In the genomic region with DNA sequence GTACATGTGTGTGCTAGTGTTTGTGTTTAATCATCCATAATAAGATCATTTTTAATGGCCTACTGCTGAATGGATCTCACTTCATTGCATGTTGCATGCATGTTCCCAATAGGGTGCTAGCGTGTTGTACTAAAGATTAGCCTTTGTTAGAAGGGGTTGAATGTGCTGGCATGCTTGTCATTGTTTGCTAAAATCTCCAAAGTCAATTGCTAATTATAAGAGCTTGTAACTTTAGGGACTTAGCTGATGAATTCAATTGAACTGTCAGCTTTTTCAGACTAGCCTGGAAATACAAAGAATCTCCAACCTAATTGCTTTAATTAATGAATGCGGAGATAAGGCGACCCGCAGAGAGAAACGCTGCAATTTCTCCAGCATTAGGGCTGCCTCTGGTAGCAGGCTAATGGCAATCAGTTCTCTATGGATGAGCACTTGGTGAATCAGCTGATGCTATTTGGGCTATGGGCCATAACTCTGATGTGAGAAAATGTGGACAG, we compare ENCODE assay signal across 18 mouse cellular contexts.
A peak's percentile ranks its signal among the peaks of the same experiment; 100 is the strongest.
DNase-seq lines count a peak whose midpoint lies in the region; ATAC-seq lines count a peak whose summit lies in the region.
"Had no signal": no experiment of that assay in that cellular context is flagged by ENCODE, and none has a peak within 500 bp of the region (broad histone marks: within the 10 kb centered on the region; RNA-seq: fewer than 3 reads in every experiment).

No protein-coding gene starts in this region.

- peak; percentile 45; the same call in 1 of the 2 replicates for ATAC-seq in hindbrain, embryonic 11.5 days (ENCODE audit: low FRiP score)
- ATAC-seq in forebrain, embryonic 13.5 days, result peak; percentile 87
- ATAC-seq in hindbrain, embryonic 15.5 days (ENCODE audit: low FRiP score, low read depth), result peak; percentile 79; the same call in 1 of the 2 replicates
- peak; percentile 82 for ATAC-seq in neural tube, embryonic 15.5 days (ENCODE audit: low FRiP score)
- ATAC-seq in inflammation-experienced regulatory T-cells, adult 6 months, result no peak
- ATAC-seq in intestine, embryonic 16.5 days, result no peak

- H3K27ac ChIP-seq in hindbrain, embryonic 11.5 days (ENCODE audit: low read depth, low read length), result no peak overlapping the region
- H3K27ac ChIP-seq in hindbrain, embryonic 10.5 days, result no peak overlapping the region
- H3K27ac ChIP-seq in forebrain, embryonic 13.5 days, result no peak overlapping the region
- H3K27ac ChIP-seq in hindbrain, embryonic 15.5 days (replicated peaks), result peak overlapping the region; percentile 45; the same call in 1 of the 2 replicates
- peak overlapping the region; percentile 56 for H3K27ac ChIP-seq in neural tube, embryonic 15.5 days (replicated peaks)
- no peak overlapping the region for H3K27ac ChIP-seq in intestine, embryonic 16.5 days (ENCODE audit: low read length)

- H3K9ac ChIP-seq in hindbrain, embryonic 11.5 days (ENCODE audit: low read depth, low read length), result no peak overlapping the region
- H3K9ac ChIP-seq in forebrain, embryonic 13.5 days, result no peak overlapping the region
- no peak overlapping the region for H3K9ac ChIP-seq in hindbrain, embryonic 15.5 days
- H3K9ac ChIP-seq in neural tube, embryonic 15.5 days (replicated peaks), result no peak overlapping the region
- no peak overlapping the region for H3K9ac ChIP-seq in intestine, embryonic 16.5 days (ENCODE audit: low read depth, low read length)
- H3K9ac ChIP-seq: heart, embryonic 12.5 days; lung, embryonic 14.5 days had no signal

- H3K4me2 ChIP-seq in hindbrain, embryonic 11.5 days (replicated peaks; ENCODE audit: low read depth, low read length), result no peak overlapping the region
- H3K4me2 ChIP-seq in forebrain, embryonic 13.5 days, result no peak overlapping the region
- H3K4me2 ChIP-seq in hindbrain, embryonic 15.5 days, result no peak overlapping the region
- no peak overlapping the region for H3K4me2 ChIP-seq in neural tube, embryonic 15.5 days
- H3K4me2 ChIP-seq in intestine, embryonic 16.5 days (ENCODE audit: low read depth, low read length), result no peak overlapping the region
- H3K4me2 ChIP-seq: heart, embryonic 12.5 days; liver, embryonic 11.5 days; lung, embryonic 14.5 days had no signal

- no peak overlapping the region for H3K4me3 ChIP-seq in hindbrain, embryonic 11.5 days (ENCODE audit: low read depth, low read length)
- no peak overlapping the region for H3K4me3 ChIP-seq in hindbrain, embryonic 10.5 days
- no peak overlapping the region for H3K4me3 ChIP-seq in forebrain, embryonic 13.5 days
- no peak overlapping the region for H3K4me3 ChIP-seq in hindbrain, embryonic 15.5 days
- H3K4me3 ChIP-seq in neural tube, embryonic 15.5 days (replicated peaks), result no peak overlapping the region
- H3K4me3 ChIP-seq in intestine, embryonic 16.5 days (ENCODE audit: low read length), result no peak overlapping the region
- H3K4me3 ChIP-seq: erythroblast, embryonic 14.5 days; heart, embryonic 12.5 days had no signal

- no peak for DNase-seq in hindbrain, embryonic 11.5 days (ENCODE audit: low spot score)
- DNase-seq in hindbrain, embryonic 10.5 days (ENCODE audit: low spot score), result no peak
- DNase-seq in right cerebral cortex, adult 18-20 months, result no peak
- DNase-seq: cerebellum, adult 18-20 months; embryo, embryonic 11 days; heart, postnatal 36 days; kidney, adult 2 months; kidney, postnatal 36 days; lung, embryonic 14.5 days; right cerebral cortex, postnatal 14 days had no signal

- no peaks in the 10 kb centered on the region for H3K9me3 ChIP-seq in hindbrain, embryonic 11.5 days (ENCODE audit: control insufficient read depth, low read length)
- no peaks in the 10 kb centered on the region for H3K9me3 ChIP-seq in hindbrain, embryonic 10.5 days
- H3K9me3 ChIP-seq in forebrain, embryonic 13.5 days (replicated peaks), result no peaks in the 10 kb centered on the region
- no peaks in the 10 kb centered on the region for H3K9me3 ChIP-seq in hindbrain, embryonic 15.5 days
- H3K9me3 ChIP-seq in neural tube, embryonic 15.5 days (replicated peaks), result no peaks in the 10 kb centered on the region
- H3K9me3 ChIP-seq in intestine, embryonic 16.5 days (ENCODE audit: control insufficient read depth, low read length), result no peaks in the 10 kb centered on the region
- H3K9me3 ChIP-seq: heart, embryonic 12.5 days had no signal

- H3K27me3 ChIP-seq in hindbrain, embryonic 11.5 days (ENCODE audit: control insufficient read depth, insufficient read depth, low read length), result no peaks in the 10 kb centered on the region
- no peaks in the 10 kb centered on the region for H3K27me3 ChIP-seq in hindbrain, embryonic 10.5 days (ENCODE audit: insufficient read depth, poor library complexity, severe bottlenecking)
- peaks cover 9% of the 10 kb centered on the region; the same call in 1 of the 2 replicates for H3K27me3 ChIP-seq in forebrain, embryonic 13.5 days
- no peaks in the 10 kb centered on the region for H3K27me3 ChIP-seq in hindbrain, embryonic 15.5 days
- H3K27me3 ChIP-seq in neural tube, embryonic 15.5 days (replicated peaks), result no peaks in the 10 kb centered on the region
- no peaks in the 10 kb centered on the region for H3K27me3 ChIP-seq in intestine, embryonic 16.5 days (replicated peaks; ENCODE audit: control insufficient read depth, insufficient read depth, low read length)
- H3K27me3 ChIP-seq: heart, embryonic 12.5 days had no signal

- H3K4me1 ChIP-seq in hindbrain, embryonic 11.5 days (replicated peaks; ENCODE audit: control insufficient read depth, insufficient read depth, low read length), result no peaks in the 10 kb centered on the region
- no peaks in the 10 kb centered on the region for H3K4me1 ChIP-seq in hindbrain, embryonic 10.5 days (replicated peaks)
- H3K4me1 ChIP-seq in forebrain, embryonic 13.5 days, result peaks cover 6% of the 10 kb centered on the region
- peaks cover 8% of the 10 kb centered on the region; the same call in 1 of the 2 replicates for H3K4me1 ChIP-seq in hindbrain, embryonic 15.5 days (replicated peaks)
- H3K4me1 ChIP-seq in neural tube, embryonic 15.5 days, result peaks cover 5% of the 10 kb centered on the region; the same call in 1 of the 2 replicates
- H3K4me1 ChIP-seq in intestine, embryonic 16.5 days (ENCODE audit: control insufficient read depth, insufficient read depth, low read length), result no peaks in the 10 kb centered on the region
- H3K4me1 ChIP-seq: heart, embryonic 12.5 days had no signal

- WGBS in hindbrain, embryonic 11.5 days, result 54% methylated on average over 5 of the region's 5 CpGs
- WGBS in hindbrain, embryonic 10.5 days, result 65% methylated on average over 5 of the region's 5 CpGs
- WGBS in forebrain, embryonic 13.5 days, result 10% methylated on average over 5 of the region's 5 CpGs
- WGBS in hindbrain, embryonic 15.5 days, result 25% methylated on average over 5 of the region's 5 CpGs
- 32% methylated on average over 5 of the region's 5 CpGs for WGBS in neural tube, embryonic 15.5 days
- 61% methylated on average over 5 of the region's 5 CpGs for WGBS in intestine, embryonic 16.5 days

- no peaks in the 10 kb centered on the region for H3K36me3 ChIP-seq in hindbrain, embryonic 11.5 days (ENCODE audit: control insufficient read depth, insufficient read depth, low read length)
- no peaks in the 10 kb centered on the region for H3K36me3 ChIP-seq in hindbrain, embryonic 10.5 days
- no peaks in the 10 kb centered on the region for H3K36me3 ChIP-seq in forebrain, embryonic 13.5 days (ENCODE audit: poor library complexity, severe bottlenecking)
- H3K36me3 ChIP-seq in hindbrain, embryonic 15.5 days, result no peaks in the 10 kb centered on the region
- no peaks in the 10 kb centered on the region for H3K36me3 ChIP-seq in neural tube, embryonic 15.5 days
- no peaks in the 10 kb centered on the region for H3K36me3 ChIP-seq in intestine, embryonic 16.5 days (ENCODE audit: control insufficient read depth, insufficient read depth, low read length)
- H3K36me3 ChIP-seq: heart, embryonic 12.5 days had no signal

Comparison
In these comparisons a context has a peak if more than half of its experiments do, and no peak if none do; other contexts are left out.
1. H3K27ac ChIP-seq: peak in hindbrain, embryonic 15.5 days (single experiment) and neural tube, embryonic 15.5 days (single experiment); none in hindbrain, embryonic 11.5 days (single experiment), hindbrain, embryonic 10.5 days (single experiment), forebrain, embryonic 13.5 days (single experiment) and intestine, embryonic 16.5 days (single experiment).
2. ATAC-seq: peak in hindbrain, embryonic 11.5 days (single experiment), forebrain, embryonic 13.5 days (single experiment), hindbrain, embryonic 15.5 days (single experiment) and neural tube, embryonic 15.5 days (single experiment); none in inflammation-experienced regulatory T-cells, adult 6 months (single experiment) and intestine, embryonic 16.5 days (single experiment).